In genomic region chr7:16129846-16130691, GRCm38 (mm10) we compare ENCODE assay signal across 8 mouse cellular contexts. TPM values are rescaled to one million over a fixed set of nuclear protein-coding genes. Genes with fewer than 3 reads are reported as not detected.
DNase-seq lines count a peak whose midpoint lies in the region; ATAC-seq and TF ChIP-seq lines count a peak whose summit lies in the region.

No protein-coding gene starts in this region.

- peak overlapping the region; percentile 56 for H3K4me3 ChIP-seq in kidney, embryonic 14.5 days (ENCODE audit: low read length)
- peak overlapping the region; percentile 1; the same call in 1 of the 2 replicates for H3K4me3 ChIP-seq in embryonic fibroblast, embryonic 13.5 days (ENCODE audit: insufficient read depth, low read length)
- peak overlapping the region; percentile 53 for H3K4me3 ChIP-seq in small intestine, adult 2 months (ENCODE audit: low read depth, low read length)

- TF ChIP-seq POLR2A in embryonic fibroblast, embryonic 13.5 days (IDR thresholded peaks at IDR 0.05; ENCODE audit: low read depth, low read length) = no peak
- TF ChIP-seq POLR2A in small intestine, adult 2 months (IDR thresholded peaks at IDR 0.05; ENCODE audit: low read depth, low read length) = no peak

- H3K27me3 ChIP-seq in kidney, embryonic 14.5 days (ENCODE audit: control insufficient read depth, insufficient read depth, low read length) = no peaks in the 10 kb centered on the region
- peaks cover 10% of the 10 kb centered on the region for H3K27me3 ChIP-seq in small intestine, adult 2 months (ENCODE audit: control insufficient read depth, insufficient read depth, low read length)

- peak overlapping the region; percentile 63 for H3K9ac ChIP-seq in kidney, embryonic 14.5 days (ENCODE audit: low read depth, low read length)

- peaks cover 10% of the 10 kb centered on the region for H3K36me3 ChIP-seq in kidney, embryonic 14.5 days (ENCODE audit: control insufficient read depth, insufficient read depth, low read length)
- peaks cover under 1% of the 10 kb centered on the region; the same call in 1 of the 2 replicates for H3K36me3 ChIP-seq in small intestine, adult 2 months (ENCODE audit: control insufficient read depth, insufficient read depth, low read length)

- ATAC-seq in kidney, embryonic 14.5 days (ENCODE audit: low FRiP score, low TSS enrichment) = peak; percentile 86

- WGBS in kidney, embryonic 14.5 days = 1% methylated on average over 35 of the region's 38 CpGs
- WGBS in small intestine, adult 2 months = 3% methylated on average over 38 of the region's 38 CpGs

- H3K9me3 ChIP-seq in kidney, embryonic 14.5 days (ENCODE audit: control insufficient read depth, low read length) = no peaks in the 10 kb centered on the region

- H3K27ac ChIP-seq in kidney, embryonic 14.5 days (ENCODE audit: low read depth, low read length) = peak overlapping the region; percentile 77
- H3K27ac ChIP-seq in embryonic fibroblast, embryonic 13.5 days (ENCODE audit: insufficient read depth, low read length) = no peak overlapping the region
- peak overlapping the region; percentile 20; the same call in 1 of the 2 replicates for H3K27ac ChIP-seq in small intestine, adult 2 months (ENCODE audit: insufficient read depth, low read depth, low read length)

- H3K4me1 ChIP-seq in kidney, embryonic 14.5 days (ENCODE audit: control insufficient read depth, insufficient read depth, low read length) = peaks cover 32% of the 10 kb centered on the region
- no peaks in the 10 kb centered on the region for H3K4me1 ChIP-seq in embryonic fibroblast, embryonic 13.5 days (ENCODE audit: control insufficient read depth, insufficient read depth, low read length)
- peaks cover 6% of the 10 kb centered on the region; the same call in 1 of the 2 replicates for H3K4me1 ChIP-seq in small intestine, adult 2 months (ENCODE audit: control insufficient read depth, insufficient read depth, insufficient read length, low read length)

- TF ChIP-seq CTCF in embryonic fibroblast, embryonic 13.5 days (IDR thresholded peaks at IDR 0.05; ENCODE audit: borderline replicate concordance, insufficient read depth, low read length) = no peak
- no peak for TF ChIP-seq CTCF in small intestine, adult 2 months (IDR thresholded peaks at IDR 0.05; ENCODE audit: extremely low read depth, insufficient read length, insufficient replicate concordance, low read depth, low read length)

- peak overlapping the region; percentile 91 for H3K4me2 ChIP-seq in kidney, embryonic 14.5 days (replicated peaks; ENCODE audit: low read depth, low read length)

- DNase-seq in kidney, postnatal 25 days = no peak
- DNase-seq in brain, adult 2 months (ENCODE audit: low read depth, low spot score) = peak; percentile 91
- DNase-seq in kidney, postnatal 14 days = peak; percentile 42
- DNase-seq in lung, postnatal 10 days = peak; percentile 37
- DNase-seq in thymus, postnatal 14 days = no peak

RNA-seq across cellular contexts. Expression of gene Slc8a2, which starts 0.4 kb away (rescaled TPM):
- polyA plus RNA-seq in kidney, embryonic 14.5 days (2014; fragmentation: Nextera tagmentation; extraction: Ambion mirVana) = 0.21 and 0.24 TPM in 2 replicates
- 0.35 TPM in 1 of 2 replicates, not detected in the other for polyA plus RNA-seq in embryonic fibroblast, embryonic 13.5 days (2011; ENCODE audit: insufficient read length, low read depth, missing spikeins)
- 1.5 and 1.9 TPM in 2 replicates for polyA plus RNA-seq in small intestine, adult 2 months (2012; rRNA removed)

RNA-seq across cellular contexts. Expression of gene Kptn, which starts 10.4 kb away (rescaled TPM):
- polyA plus RNA-seq in kidney, embryonic 14.5 days (2014; fragmentation: Nextera tagmentation; extraction: Ambion mirVana) = 25.1 and 29.2 TPM in 2 replicates
- 13.9 TPM in 2 replicates for polyA plus RNA-seq in embryonic fibroblast, embryonic 13.5 days (2011; ENCODE audit: insufficient read length, low read depth, missing spikeins)
- 15.3 and 31.2 TPM in 2 replicates for polyA plus RNA-seq in small intestine, adult 2 months (2012; rRNA removed)

RNA-seq across cellular contexts. Expression of gene Napa, which starts 31.8 kb away (rescaled TPM):
- polyA plus RNA-seq in kidney, embryonic 14.5 days (2014; fragmentation: Nextera tagmentation; extraction: Ambion mirVana) = 179 and 188 TPM in 2 replicates
- 150 and 185 TPM in 2 replicates for polyA plus RNA-seq in embryonic fibroblast, embryonic 13.5 days (2011; ENCODE audit: insufficient read length, low read depth, missing spikeins)
- polyA plus RNA-seq in small intestine, adult 2 months (2012; rRNA removed) = 82.7 and 139 TPM in 2 replicates

RNA-seq across cellular contexts. Expression of gene Meis3, which starts 44.8 kb away (rescaled TPM):
- 26.1 and 28.0 TPM in 2 replicates for polyA plus RNA-seq in kidney, embryonic 14.5 days (2014; fragmentation: Nextera tagmentation; extraction: Ambion mirVana)
- 22.4 and 23.8 TPM in 2 replicates for polyA plus RNA-seq in embryonic fibroblast, embryonic 13.5 days (2011; ENCODE audit: insufficient read length, low read depth, missing spikeins)
- polyA plus RNA-seq in small intestine, adult 2 months (2012; rRNA removed) = 20.3 and 21.6 TPM in 2 replicates

Comparison
In these comparisons a context has a peak if more than half of its experiments do, and no peak if none do; other contexts are left out.
1. DNase-seq: peak in brain, adult 2 months (single experiment), kidney, postnatal 14 days (single experiment) and lung, postnatal 10 days (single experiment); none in kidney, postnatal 25 days (0 of 2) and thymus, postnatal 14 days (single experiment).
2. H3K4me3 ChIP-seq: peak in every context shown above with its lines; median percentile 56 in kidney, embryonic 14.5 days; 53 in small intestine, adult 2 months; 1 in embryonic fibroblast, embryonic 13.5 days.